ENCODE assay signal across 8 mouse cellular contexts in genomic region chr15:94557442-94557841, GRCm38 (mm10).
DNase-seq lines count a peak whose midpoint lies in the region.

No protein-coding gene starts in this region.

- peak; percentile 84 for DNase-seq in T-cell, adult 2 months (ENCODE audit: low spot score)
- DNase-seq in cerebellum, adult 9-11 months = peak; percentile 63
- DNase-seq in frontal cortex, postnatal 10 days (ENCODE audit: low spot score in 2 of 2) = peak; percentile 60 to 83
- DNase-seq in induced T-regulatory cell, adult 2 months (ENCODE audit: low read depth) = peak; percentile 93
- peak; percentile 30 to 93 for DNase-seq in left cerebral cortex, adult 9 months (ENCODE audit: low spot score in 2 of 2)
- DNase-seq in mesoderm, embryonic 11.5 days (ENCODE audit: low read depth, low spot score) = peak; percentile 90
- peak; percentile 69 to 81 for DNase-seq in right cerebral cortex, postnatal 36 days (ENCODE audit: low spot score in 2 of 2)
- DNase-seq in urinary bladder, postnatal 4 days (ENCODE audit: low spot score in 2 of 2) = peak; percentile 67 to 91

Comparison
In these comparisons a context has a peak if more than half of its experiments do, and no peak if none do; other contexts are left out.
1. Peak in every context shown above with its lines: DNase-seq.